Mouse (Mus musculus): Measurements from ENCODE around the gene Serping1. TPM values are rescaled to one million over a fixed set of nuclear protein-coding genes. Genes with fewer than 3 reads are reported as not detected.

Gene Serping1
- total RNA-seq, 2 experiments from 2014 or later = 7.3 to 7.5 TPM

GRCm38 (mm10) chr2:84723856-84724255 is 51.4 kb downstream of the Serping1 start:
- no peak for DNase-seq (ENCODE audit: low spot score in 2 of 2)
- intact Hi-C loops (cut with DNase I) = no loop called here

DNA sequence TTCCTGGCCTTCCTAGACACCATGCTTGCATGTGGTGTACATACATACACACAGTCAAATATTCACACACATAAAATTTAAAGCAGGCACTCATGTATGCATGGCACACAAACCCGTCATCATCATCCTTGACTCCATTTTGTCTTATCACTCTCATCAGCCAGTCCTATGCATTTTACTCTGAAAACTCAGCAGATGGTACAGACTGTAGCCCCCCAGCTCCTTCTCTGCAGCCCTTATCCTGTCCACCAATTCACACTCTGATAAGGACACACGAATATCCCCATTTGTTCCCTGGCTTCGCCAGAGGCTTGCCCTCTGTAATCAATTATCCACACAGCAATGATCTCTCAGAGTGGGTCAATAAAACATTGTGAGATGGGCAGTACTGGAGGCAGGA is 54.1 kb downstream of the Serping1 start:
- intact Hi-C loops (cut with DNase I) = no loop called here
- no peak for DNase-seq (ENCODE audit: low spot score in 2 of 2)

GRCm38 (mm10) chr2:84720718-84721117 is 54.5 kb downstream of the Serping1 start:
- intact Hi-C loops (cut with DNase I) = no loop called here

DNA sequence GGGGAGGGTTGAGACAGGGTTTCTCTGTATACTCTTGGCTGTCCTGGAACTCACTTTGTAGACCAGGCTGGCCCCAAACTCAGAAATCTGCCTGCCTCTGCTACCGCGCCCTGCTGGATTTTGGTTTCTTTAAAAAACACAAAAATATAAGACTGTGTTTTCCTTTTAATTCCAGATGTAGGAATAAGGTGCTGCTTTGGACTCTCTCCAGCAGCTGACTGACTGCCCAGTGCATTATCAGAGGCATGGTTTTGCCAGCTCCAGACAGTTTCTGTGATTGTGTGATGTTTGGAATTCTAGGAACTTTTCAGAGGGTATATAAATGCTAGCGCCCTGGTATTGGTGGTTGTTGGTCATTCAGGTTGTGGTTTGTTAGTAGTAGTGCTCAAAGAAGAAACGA is 57.9 kb downstream of the Serping1 start:
- DNase-seq (ENCODE audit: low spot score in 2 of 2) = no peak
- intact Hi-C loops (cut with DNase I) = loop anchor here (5.0 kb wide), 3 partner anchors 80 to 330 kb away; partner anchors contain the start of genes Rtn4rl2, Tnks1bp1 and Ube2l6

More at GRCm38 (mm10) chr2:84720718-84721117, 54.5 kb downstream of the Serping1 start:
- DNase-seq (ENCODE audit: low spot score in 2 of 2) = no peak

GRCm38 (mm10) chr2:84716423-84717355 is 58.6 kb downstream of the Serping1 start:
- DNase-seq (ENCODE audit: low spot score in 2 of 2) = no peak
- intact Hi-C loops (cut with DNase I) = loop anchor here (5.0 kb wide), 3 partner anchors 81 to 331 kb away; partner anchors contain the start of genes Rtn4rl2, Tnks1bp1 and Ube2l6

DNA sequence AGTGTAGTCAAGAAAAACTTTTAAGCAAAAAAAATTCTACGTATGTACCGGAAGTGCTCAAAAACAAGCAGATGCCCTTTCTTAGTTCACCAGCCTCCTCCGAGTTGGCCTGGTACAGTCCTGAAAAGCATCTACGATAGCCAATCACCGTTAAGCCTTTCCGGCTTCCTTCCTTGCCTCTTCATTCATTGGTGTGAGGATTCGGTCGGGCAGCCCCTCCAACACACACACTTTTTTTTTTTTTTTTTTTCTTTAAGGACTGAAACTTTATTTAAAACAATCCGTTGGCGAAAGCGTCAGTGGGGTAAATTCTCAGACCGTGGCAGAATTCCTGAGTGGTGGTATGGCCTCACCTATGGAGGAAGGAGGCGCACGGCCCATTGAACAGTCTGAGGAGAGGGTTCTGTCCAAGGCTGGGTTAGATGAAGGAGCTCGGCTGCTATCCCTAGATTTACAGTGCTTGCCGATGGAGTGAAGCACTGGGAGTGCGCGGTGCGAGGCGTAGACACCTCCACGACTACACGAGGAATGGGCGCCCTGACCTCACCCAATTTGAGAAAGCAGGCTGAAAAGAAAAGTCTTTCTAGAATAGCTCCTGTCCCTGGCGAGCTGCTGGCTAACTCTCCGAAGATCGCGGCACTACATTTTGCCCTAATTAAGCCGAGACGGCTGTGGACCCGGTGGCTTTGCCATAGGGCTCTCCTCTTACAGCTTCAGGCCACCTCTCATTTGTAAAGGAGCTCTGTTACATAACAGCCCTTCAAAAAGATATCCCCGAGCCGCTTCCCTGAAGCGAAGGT is 59.5 kb downstream of the Serping1 start:
- intact Hi-C loops (cut with DNase I) = loop anchor here (1.0 to 5.0 kb wide), 4 partner anchors 12 to 332 kb away; partner anchors contain the start of genes Clp1, Rtn4rl2, Tnks1bp1 and Ube2l6
- DNase-seq (ENCODE audit: low spot score in 2 of 2) = peak; percentile 67 to 97

Small RNA genes within 50 kb of the gene (microRNA-seq; reads per million reads assigned to microRNA genes)
- 2,004 to 2,131 reads per million in 2 experiments for gene Mir130a

Other genes starting within 250 kb of the Serping1 start
- 10 to 100 TPM; 69.0 to 69.4 TPM for gene Ctnnd1, start 124.7 kb downstream of the Serping1 start, total RNA-seq (2021)
- not detected for gene Btbd18, start 116.4 kb downstream of the Serping1 start, total RNA-seq (2021)
- 10 to 100 TPM; 31.7 to 39.6 TPM for gene Selenoh, start 104.7 kb downstream of the Serping1 start, total RNA-seq (2021)
- gene Gm28635, start 97.4 kb downstream of the Serping1 start, total RNA-seq (2021) = 1 to 10 TPM; 7.7 to 10.0 TPM
- gene Med19, start 97.0 kb downstream of the Serping1 start, total RNA-seq (2021) = 10 to 100 TPM; 30.4 to 32.0 TPM
- 100 to 1,000 TPM; 225 to 235 TPM for gene Tmx2, start 96.3 kb downstream of the Serping1 start, total RNA-seq (2021)
- 10 to 100 TPM; 45.2 to 50.6 TPM for gene Zdhhc5, start 60.3 kb downstream of the Serping1 start, total RNA-seq (2021)
- 1 to 10 TPM; 8.4 to 9.3 TPM for gene Clp1, start 48.1 kb downstream of the Serping1 start, total RNA-seq (2021)
- 10 to 100 TPM; 66.7 to 69.0 TPM for gene Ypel4, start 41.4 kb downstream of the Serping1 start, total RNA-seq (2021)
- gene Gm19426, start 31.8 kb downstream of the Serping1 start, total RNA-seq (2021) = 1 to 10 TPM; 1.2 to 2.3 TPM
- gene Ube2l6, start 23.4 kb upstream of the Serping1 start, total RNA-seq (2021) = 1 to 10 TPM; 5.6 to 8.1 TPM
- gene Smtnl1, start 47.2 kb upstream of the Serping1 start, total RNA-seq (2021) = not detected
- gene Timm10, start 51.6 kb upstream of the Serping1 start, total RNA-seq (2021) = 10 to 100 TPM; 48.1 to 59.6 TPM
- under 1 TPM; 0.18 to 0.69 TPM for gene Slc43a1, start 63.4 kb upstream of the Serping1 start, total RNA-seq (2021)
- gene Rtn4rl2, start 111.3 kb upstream of the Serping1 start, total RNA-seq (2021) = 100 to 1,000 TPM in 1 of 2 experiments, 10 to 100 TPM in 1; 87.6 to 102 TPM
- gene Slc43a3, start 161.1 kb upstream of the Serping1 start, total RNA-seq (2021) = under 1 TPM; 0.41 to 0.53 TPM
- gene Prg2, start 205.0 kb upstream of the Serping1 start, total RNA-seq (2021) = not detected
- gene Prg3, start 212.8 kb upstream of the Serping1 start, total RNA-seq (2021) = not detected

Data from left cerebral cortex, postnatal 25 days (tissue).